Mouse (Mus musculus): ENCODE data around the gene Gphb5. TPM values are rescaled to one million over a fixed set of nuclear protein-coding genes. Genes with fewer than 3 reads are reported as not detected.
A peak's percentile ranks its signal among the peaks of the same experiment; 100 is the strongest.

Gene Gphb5
- polyA plus RNA-seq, 1 experiment from 2014 or later, result not detected

DNA sequence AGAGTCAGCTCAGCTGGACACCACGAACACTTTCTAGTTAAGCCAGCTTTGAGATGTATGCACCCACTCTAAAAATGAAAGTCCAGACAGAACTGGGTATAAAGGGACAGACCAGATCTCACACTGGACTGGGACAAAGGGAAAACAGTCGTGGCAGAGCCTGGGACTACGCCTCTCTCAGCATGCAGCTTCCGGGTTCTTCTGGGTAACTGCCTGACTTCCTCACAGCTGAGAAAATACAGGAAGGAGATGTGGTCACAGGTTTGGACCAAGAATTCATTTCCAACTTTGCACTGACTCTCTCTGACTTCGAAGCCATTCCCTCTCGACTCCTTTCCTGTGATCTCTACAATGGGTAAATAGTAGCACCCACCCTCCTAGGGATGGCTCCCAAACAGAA, 1.6 kb downstream of the Gphb5 start:
- Histone ChIP-seq H3K9me3 (ENCODE audit: control insufficient read depth, low read length) (no peaks in the 10 kb centered on the region), H3K27me3 (ENCODE audit: control insufficient read depth, insufficient read depth, low read length) (no peaks in the 10 kb centered on the region), H3K9ac (ENCODE audit: low read length) (no peak overlapping the region), H3K4me1 (ENCODE audit: control insufficient read depth, insufficient read depth, low read length) (no peaks in the 10 kb centered on the region), H3K27ac (ENCODE audit: low read depth, low read length) (no peak overlapping the region), H3K36me3 (ENCODE audit: control insufficient read depth, insufficient read depth, low read length) (no peaks in the 10 kb centered on the region), H3K4me2 (ENCODE audit: low read depth) (no peak overlapping the region), H3K4me3 (ENCODE audit: low read depth, low read length) (no peak overlapping the region)
- WGBS, result 58% methylated on average over 6 of the region's 6 CpGs
- no peak for ATAC-seq (ENCODE audit: insufficient read depth, low FRiP score, low TSS enrichment)
- no peak for DNase-seq (ENCODE audit: low spot score)

GRCm38 (mm10) chr12:75412964-75413363, 3.6 kb downstream of the Gphb5 start:
- H3K36me3 ChIP-seq (ENCODE audit: control insufficient read depth, insufficient read depth, low read length), result no peaks in the 10 kb centered on the region
- no peak overlapping the region for H3K4me3 ChIP-seq (ENCODE audit: low read depth, low read length)
- DNase-seq (ENCODE audit: low spot score) (no peak), ATAC-seq (ENCODE audit: insufficient read depth, low FRiP score, low TSS enrichment) (no peak)
- H3K9ac ChIP-seq (ENCODE audit: low read length), result no peak overlapping the region
- no peaks in the 10 kb centered on the region for H3K27me3 ChIP-seq (ENCODE audit: control insufficient read depth, insufficient read depth, low read length)
- H3K27ac ChIP-seq (ENCODE audit: low read depth, low read length), result no peak overlapping the region
- H3K4me2 ChIP-seq (ENCODE audit: low read depth), result no peak overlapping the region
- no peaks in the 10 kb centered on the region for H3K9me3 ChIP-seq (ENCODE audit: control insufficient read depth, low read length)
- H3K4me1 ChIP-seq (ENCODE audit: control insufficient read depth, insufficient read depth, low read length), result no peaks in the 10 kb centered on the region
- WGBS, result 87% methylated on average over 9 of the region's 9 CpGs

DNA sequence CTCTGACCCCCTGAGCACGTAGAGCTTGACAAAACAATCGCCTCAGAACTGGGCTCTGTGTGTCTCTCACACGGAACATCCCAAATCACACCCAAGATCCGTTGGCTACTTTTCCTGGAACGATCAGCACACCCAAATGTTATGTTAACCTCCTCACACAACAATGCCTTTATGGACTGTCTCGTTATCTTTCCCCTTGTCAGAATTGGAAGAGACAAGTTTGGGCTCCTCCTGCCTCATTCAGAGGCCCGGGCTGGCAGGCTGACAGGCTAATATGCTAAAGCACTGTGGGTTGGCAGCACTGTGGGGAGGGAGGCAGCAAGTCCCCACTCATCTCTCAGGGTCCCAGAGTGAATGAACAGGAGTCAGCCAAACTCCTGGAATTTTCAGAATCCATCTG, 19.5 kb downstream of the Gphb5 start:
- no peaks in the 10 kb centered on the region for H3K36me3 ChIP-seq (ENCODE audit: control insufficient read depth, insufficient read depth, low read length)
- H3K4me1 ChIP-seq (ENCODE audit: control insufficient read depth, insufficient read depth, low read length), result no peaks in the 10 kb centered on the region
- no peaks in the 10 kb centered on the region for H3K27me3 ChIP-seq (ENCODE audit: control insufficient read depth, insufficient read depth, low read length)
- no peak overlapping the region for H3K4me2 ChIP-seq (ENCODE audit: low read depth)
- WGBS, result 45% methylated on average over 7 of the region's 7 CpGs
- DNase-seq (ENCODE audit: low spot score) (no peak), ATAC-seq (ENCODE audit: insufficient read depth, low FRiP score, low TSS enrichment) (no peak)
- H3K4me3 ChIP-seq (ENCODE audit: low read depth, low read length), result no peak overlapping the region
- no peak overlapping the region for H3K27ac ChIP-seq (ENCODE audit: low read depth, low read length)
- no peaks in the 10 kb centered on the region for H3K9me3 ChIP-seq (ENCODE audit: control insufficient read depth, low read length)
- no peak overlapping the region for H3K9ac ChIP-seq (ENCODE audit: low read length)

DNA sequence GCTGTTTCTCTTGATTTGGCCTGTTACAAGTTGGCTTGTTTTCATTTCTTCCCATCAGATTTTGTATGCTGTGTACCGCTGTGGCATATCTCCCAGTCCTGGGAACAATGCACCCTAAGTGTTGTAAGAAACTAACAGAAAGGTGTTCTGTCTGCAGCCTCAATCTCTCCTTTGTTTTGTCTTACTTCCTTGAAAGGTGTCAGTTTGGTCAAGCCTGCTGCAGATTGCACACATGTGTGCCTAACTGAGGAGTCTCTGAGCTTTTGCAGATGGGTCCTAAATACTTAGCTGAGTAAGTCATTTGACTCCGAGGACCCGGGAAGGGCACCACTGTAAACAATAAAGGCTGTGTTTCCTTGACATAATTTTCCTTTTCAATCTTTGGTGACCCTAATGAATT, 20.0 kb downstream of the Gphb5 start:
- H3K4me1 ChIP-seq (ENCODE audit: control insufficient read depth, insufficient read depth, low read length), result no peaks in the 10 kb centered on the region
- no peak overlapping the region for H3K27ac ChIP-seq (ENCODE audit: low read depth, low read length)
- H3K36me3 ChIP-seq (ENCODE audit: control insufficient read depth, insufficient read depth, low read length), result no peaks in the 10 kb centered on the region
- H3K4me3 ChIP-seq (ENCODE audit: low read depth, low read length), result no peak overlapping the region
- ATAC-seq (ENCODE audit: insufficient read depth, low FRiP score, low TSS enrichment) (no peak), DNase-seq (ENCODE audit: low spot score) (no peak)
- H3K27me3 ChIP-seq (ENCODE audit: control insufficient read depth, insufficient read depth, low read length), result no peaks in the 10 kb centered on the region
- no peaks in the 10 kb centered on the region for H3K9me3 ChIP-seq (ENCODE audit: control insufficient read depth, low read length)
- no peak overlapping the region for H3K4me2 ChIP-seq (ENCODE audit: low read depth)
- no peak overlapping the region for H3K9ac ChIP-seq (ENCODE audit: low read length)
- 53% methylated on average over 3 of the region's 3 CpGs for whole genome bisulfite sequencing

GRCm38 (mm10) chr12:75394011-75394773, 22.4 kb downstream of the Gphb5 start:
- no peak for ATAC-seq (ENCODE audit: insufficient read depth, low FRiP score, low TSS enrichment)
- H3K9me3 ChIP-seq (ENCODE audit: control insufficient read depth, low read length), result no peaks in the 10 kb centered on the region
- no peak overlapping the region for H3K9ac ChIP-seq (ENCODE audit: low read length)
- no peak overlapping the region for H3K27ac ChIP-seq (ENCODE audit: low read depth, low read length)
- DNase-seq (ENCODE audit: low spot score), result no peak
- 69% methylated on average over 20 of the region's 20 CpGs for whole genome bisulfite sequencing
- no peaks in the 10 kb centered on the region for H3K27me3 ChIP-seq (ENCODE audit: control insufficient read depth, insufficient read depth, low read length)
- no peak overlapping the region for H3K4me3 ChIP-seq (ENCODE audit: low read depth, low read length)
- H3K4me2 ChIP-seq (ENCODE audit: low read depth), result no peak overlapping the region
- no peaks in the 10 kb centered on the region for H3K36me3 ChIP-seq (ENCODE audit: control insufficient read depth, insufficient read depth, low read length)
- H3K4me1 ChIP-seq (ENCODE audit: control insufficient read depth, insufficient read depth, low read length), result no peaks in the 10 kb centered on the region

GRCm38 (mm10) chr12:75391526-75391925, 25.1 kb downstream of the Gphb5 start:
- Histone ChIP-seq H3K36me3 (ENCODE audit: control insufficient read depth, insufficient read depth, low read length) (no peaks in the 10 kb centered on the region), H3K9me3 (ENCODE audit: control insufficient read depth, low read length) (no peaks in the 10 kb centered on the region), H3K4me3 (ENCODE audit: low read depth, low read length) (no peak overlapping the region), H3K4me2 (ENCODE audit: low read depth) (no peak overlapping the region), H3K27me3 (ENCODE audit: control insufficient read depth, insufficient read depth, low read length) (no peaks in the 10 kb centered on the region), H3K4me1 (ENCODE audit: control insufficient read depth, insufficient read depth, low read length) (no peaks in the 10 kb centered on the region), H3K9ac (ENCODE audit: low read length) (no peak overlapping the region), H3K27ac (ENCODE audit: low read depth, low read length) (no peak overlapping the region)
- 61% methylated on average over 9 of the region's 9 CpGs for WGBS
- ATAC-seq (ENCODE audit: insufficient read depth, low FRiP score, low TSS enrichment), result no peak
- no peak for DNase-seq (ENCODE audit: low spot score)

DNA sequence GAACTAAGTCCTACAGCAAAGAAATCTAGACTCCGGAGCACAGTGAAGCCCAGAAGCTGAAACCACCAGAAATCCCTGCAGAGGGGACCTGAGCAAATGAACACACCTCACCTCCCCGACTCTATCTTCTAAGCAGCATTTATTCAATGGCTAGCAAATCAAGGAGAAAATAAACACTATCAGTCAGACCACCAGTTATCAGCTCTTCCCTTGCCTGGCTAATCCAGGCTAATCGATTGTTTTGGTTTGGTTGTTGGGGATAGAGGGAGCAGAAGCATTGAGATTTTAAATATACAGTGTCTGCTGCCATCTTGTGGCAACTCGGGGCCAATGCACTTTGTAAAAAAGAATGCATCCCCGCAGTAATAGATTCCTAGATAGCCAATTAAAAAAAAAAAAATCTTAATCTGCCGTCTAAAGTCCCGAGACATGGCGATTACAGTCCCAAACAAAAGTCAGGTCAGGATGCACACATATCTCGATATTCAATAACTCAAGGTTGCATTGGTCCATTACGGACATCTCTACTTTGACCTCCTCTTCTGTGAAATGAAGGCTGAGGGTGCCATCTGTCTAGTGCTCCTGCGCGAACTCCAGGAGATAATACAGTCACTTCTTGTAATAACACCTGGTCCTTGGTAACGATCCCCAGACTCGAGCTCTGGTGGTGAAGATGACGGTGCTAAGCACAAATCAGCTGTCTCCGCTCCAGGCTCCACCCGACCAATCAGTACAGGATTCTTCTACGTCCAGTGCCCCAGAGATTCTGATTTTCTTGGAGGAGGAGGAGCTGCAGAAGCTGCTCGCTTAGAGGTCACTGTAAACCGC, 27.1 kb downstream of the Gphb5 start:
- H3K4me3 ChIP-seq (ENCODE audit: low read depth, low read length), result no peak overlapping the region
- no peaks in the 10 kb centered on the region for H3K27me3 ChIP-seq (ENCODE audit: control insufficient read depth, insufficient read depth, low read length)
- ATAC-seq (ENCODE audit: insufficient read depth, low FRiP score, low TSS enrichment) (no peak), DNase-seq (ENCODE audit: low spot score) (peak; percentile 56)
- no peak overlapping the region for H3K27ac ChIP-seq (ENCODE audit: low read depth, low read length)
- no peak overlapping the region for H3K9ac ChIP-seq (ENCODE audit: low read length)
- H3K4me2 ChIP-seq (ENCODE audit: low read depth), result no peak overlapping the region
- no peaks in the 10 kb centered on the region for H3K9me3 ChIP-seq (ENCODE audit: control insufficient read depth, low read length)
- H3K4me1 ChIP-seq (ENCODE audit: control insufficient read depth, insufficient read depth, low read length), result no peaks in the 10 kb centered on the region
- 47% methylated on average over 20 of the region's 20 CpGs for WGBS
- H3K36me3 ChIP-seq (ENCODE audit: control insufficient read depth, insufficient read depth, low read length), result no peaks in the 10 kb centered on the region

DNA sequence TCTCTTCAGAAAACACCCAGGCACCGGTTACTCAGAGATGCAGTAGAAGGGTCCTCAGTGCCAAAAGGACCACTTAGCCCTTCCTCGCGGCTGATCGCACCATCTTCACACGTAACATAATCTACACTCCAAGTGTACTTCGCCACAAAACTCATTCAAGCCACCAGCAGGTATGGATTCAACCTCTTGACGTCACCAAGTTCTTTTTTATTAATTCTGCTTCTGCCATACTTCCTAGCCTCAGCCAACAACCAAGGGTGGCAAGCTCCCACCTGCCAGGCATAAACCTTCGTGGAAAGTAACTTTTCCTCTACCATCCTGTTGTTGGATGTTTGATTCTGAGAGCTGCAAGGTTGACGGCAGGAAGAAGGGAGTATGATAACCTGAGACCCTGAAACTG, 28.1 kb downstream of the Gphb5 start:
- Histone ChIP-seq H3K9ac (ENCODE audit: low read length) (no peak overlapping the region), H3K4me1 (ENCODE audit: control insufficient read depth, insufficient read depth, low read length) (no peaks in the 10 kb centered on the region), H3K4me3 (ENCODE audit: low read depth, low read length) (no peak overlapping the region), H3K27ac (ENCODE audit: low read depth, low read length) (no peak overlapping the region), H3K36me3 (ENCODE audit: control insufficient read depth, insufficient read depth, low read length) (no peaks in the 10 kb centered on the region), H3K4me2 (ENCODE audit: low read depth) (no peak overlapping the region), H3K27me3 (ENCODE audit: control insufficient read depth, insufficient read depth, low read length) (no peaks in the 10 kb centered on the region), H3K9me3 (ENCODE audit: control insufficient read depth, low read length) (no peaks in the 10 kb centered on the region)
- WGBS, result 92% methylated on average over 9 of the region's 9 CpGs
- DNase-seq (ENCODE audit: low spot score) (no peak), ATAC-seq (ENCODE audit: insufficient read depth, low FRiP score, low TSS enrichment) (no peak)

GRCm38 (mm10) chr12:75387846-75388245, 28.7 kb downstream of the Gphb5 start:
- Histone ChIP-seq H3K27me3 (ENCODE audit: control insufficient read depth, insufficient read depth, low read length) (no peaks in the 10 kb centered on the region), H3K27ac (ENCODE audit: low read depth, low read length) (no peak overlapping the region), H3K4me3 (ENCODE audit: low read depth, low read length) (no peak overlapping the region), H3K4me2 (ENCODE audit: low read depth) (no peak overlapping the region), H3K36me3 (ENCODE audit: control insufficient read depth, insufficient read depth, low read length) (no peaks in the 10 kb centered on the region), H3K9me3 (ENCODE audit: control insufficient read depth, low read length) (no peaks in the 10 kb centered on the region), H3K9ac (ENCODE audit: low read length) (no peak overlapping the region), H3K4me1 (ENCODE audit: control insufficient read depth, insufficient read depth, low read length) (no peaks in the 10 kb centered on the region)
- DNase-seq (ENCODE audit: low spot score) (no peak), ATAC-seq (ENCODE audit: insufficient read depth, low FRiP score, low TSS enrichment) (no peak)
- WGBS, result 91% methylated on average over 15 of the region's 15 CpGs
